Mouse (Mus musculus): ENCODE results near the gene Nme1. TPM values are rescaled to one million over a fixed set of nuclear protein-coding genes. Genes with fewer than 3 reads are reported as not detected.
A peak's percentile ranks its signal among the peaks of the same experiment; 100 is the strongest.
"Not testable (repeated sequence)": the region's sequence is repeated elsewhere in the genome, so short reads cannot be mapped to it uniquely, and the experiment has no call there.

The Nme1 gene
- total RNA-seq, 2 experiments from 2014 or later = 56.9 to 82.9 TPM

GRCm38 (mm10) chr11:93963013-93963412 lies 5.3 kb downstream of the Nme1 start:
- DNase-seq = no peak

GRCm38 (mm10) chr11:93961482-93961881 lies 6.8 kb downstream of the Nme1 start:
- no peak for DNase-seq

GRCm38 (mm10) chr11:93957746-93958145 lies 10.6 kb downstream of the Nme1 start:
- no peak for DNase-seq

GRCm38 (mm10) chr11:93957031-93957555 lies 11.2 kb downstream of the Nme1 start:
- DNase-seq = no peak

- DNase-seq = no peak
These were observed 12.2 kb downstream of the Nme1 start, which contains the start of gene Nme2 for GRCm38 (mm10) chr11:93956159-93956558. TSS of gene Nme2 (minus strand) at chr11:93956259.

- DNase-seq = peak; percentile 89
These were observed 12.8 kb downstream of the Nme1 start for GRCm38 (mm10) chr11:93955256-93956150.

GRCm38 (mm10) chr11:93954738-93955255 lies 13.5 kb downstream of the Nme1 start:
- DNase-seq = no peak

GRCm38 (mm10) chr11:93952376-93952775 lies 15.9 kb downstream of the Nme1 start:
- no peak for DNase-seq

GRCm38 (mm10) chr11:93950045-93950444 lies 18.3 kb downstream of the Nme1 start:
- DNase-seq = no peak

- no peak for DNase-seq
These were observed 19.3 kb downstream of the Nme1 start for GRCm38 (mm10) chr11:93948887-93949567.

- no peak for DNase-seq
These were observed 23.3 kb downstream of the Nme1 start for GRCm38 (mm10) chr11:93944986-93945385.

- no peak for DNase-seq
These were observed 27.4 kb downstream of the Nme1 start for GRCm38 (mm10) chr11:93940906-93941305.

- no peak for DNase-seq
These were observed 39.2 kb downstream of the Nme1 start for GRCm38 (mm10) chr11:93929106-93929505.

GRCm38 (mm10) chr11:93915019-93915418 lies 53.3 kb downstream of the Nme1 start:
- not testable (repeated sequence) for DNase-seq

GRCm38 (mm10) chr11:93911603-93912002 lies 56.7 kb downstream of the Nme1 start:
- DNase-seq = no peak

GRCm38 (mm10) chr11:93908829-93909228 lies 59.5 kb downstream of the Nme1 start:
- DNase-seq = no peak

GRCm38 (mm10) chr11:93907839-93908238 lies 60.5 kb downstream of the Nme1 start:
- DNase-seq = no peak

Other genes starting within 250 kb of the Nme1 start
- gene Utp18, start 82.8 kb downstream of the Nme1 start, total RNA-seq (2021) = 10 to 100 TPM; 23.6 to 26.1 TPM
- 10 to 100 TPM; 36.3 to 39.3 TPM for gene Mbtd1, start 82.7 kb downstream of the Nme1 start, total RNA-seq (2021)
- 10 to 100 TPM; 77.8 to 91.6 TPM for gene Nme2, start 12.3 kb downstream of the Nme1 start, total RNA-seq (2021)
- 100 to 1,000 TPM; 123 to 125 TPM for gene Gm20390, start 228 bp downstream of the Nme1 start, total RNA-seq (2021)
- gene Spag9, start 27.6 kb upstream of the Nme1 start, total RNA-seq (2021) = 100 to 1,000 TPM; 217 to 221 TPM
- 10 to 100 TPM; 37.5 to 37.7 TPM for gene Tob1, start 242.9 kb upstream of the Nme1 start, total RNA-seq (2021)

Measured in layer of hippocampus, postnatal 36 days (tissue).